Mouse (Mus musculus) heart, adult 11 months (tissue): ENCODE results near the gene Gm45837.

ENCODE experiments used
- DNase-seq: peaks from one replicate; pipeline ENCODE4 v3.0.0; 2022

The Gm45837 gene

GRCm38 (mm10) chr7:101471423-101471822 is 60.7 kb downstream of the Gm45837 start:
- no peak for DNase-seq

- DNase-seq: peak; percentile 91
These were observed 61.3 kb downstream of the Gm45837 start for GRCm38 (mm10) chr7:101471968-101472480.

- DNase-seq: peak; percentile 97
These were observed 62.2 kb downstream of the Gm45837 start for GRCm38 (mm10) chr7:101472598-101473558.

GRCm38 (mm10) chr7:101474399-101474811 is 63.7 kb downstream of the Gm45837 start:
- peak; percentile 92 for DNase-seq

GRCm38 (mm10) chr7:101476028-101476427 is 65.3 kb downstream of the Gm45837 start:
- no peak for DNase-seq

- DNase-seq: no peak
These were observed 65.8 kb downstream of the Gm45837 start for GRCm38 (mm10) chr7:101476493-101476892.

- DNase-seq: no peak
These were observed 66.5 kb downstream of the Gm45837 start for GRCm38 (mm10) chr7:101477200-101477599.

GRCm38 (mm10) chr7:101478099-101478498 is 67.4 kb downstream of the Gm45837 start:
- DNase-seq: peak; percentile 92

- no peak for DNase-seq
These were observed 69.2 kb downstream of the Gm45837 start for GRCm38 (mm10) chr7:101479841-101480240.

- DNase-seq: peak; percentile 90
These were observed 70.0 kb downstream of the Gm45837 start for GRCm38 (mm10) chr7:101480671-101481070.

- no peak for DNase-seq
These were observed 71.3 kb downstream of the Gm45837 start for GRCm38 (mm10) chr7:101481872-101482498.

- DNase-seq: peak; percentile 87
These were observed 71.9 kb downstream of the Gm45837 start for GRCm38 (mm10) chr7:101482499-101483081.

- no peak for DNase-seq
These were observed 72.9 kb downstream of the Gm45837 start for GRCm38 (mm10) chr7:101483498-101484115.

- no peak for DNase-seq
These were observed 76.4 kb downstream of the Gm45837 start for GRCm38 (mm10) chr7:101487102-101487501.

- peak; percentile 96 for DNase-seq
These were observed 80.3 kb downstream of the Gm45837 start for GRCm38 (mm10) chr7:101490952-101491351.

- no peak for DNase-seq
These were observed 87.7 kb downstream of the Gm45837 start for GRCm38 (mm10) chr7:101498385-101498784.

- DNase-seq: peak; percentile 92
These were observed 88.6 kb downstream of the Gm45837 start for GRCm38 (mm10) chr7:101499251-101499650.

GRCm38 (mm10) chr7:101499701-101500100 is 89.0 kb downstream of the Gm45837 start:
- no peak for DNase-seq

GRCm38 (mm10) chr7:101501236-101501635 is 90.5 kb downstream of the Gm45837 start:
- DNase-seq: no peak

- no peak for DNase-seq
These were observed 91.0 kb downstream of the Gm45837 start for GRCm38 (mm10) chr7:101501675-101502074.

GRCm38 (mm10) chr7:101503351-101503750 is 92.7 kb downstream of the Gm45837 start:
- DNase-seq: peak; percentile 96

- no peak for DNase-seq
These were observed 93.1 kb downstream of the Gm45837 start for GRCm38 (mm10) chr7:101503803-101504202.

- DNase-seq: peak; percentile 95
These were observed 93.8 kb downstream of the Gm45837 start for GRCm38 (mm10) chr7:101504507-101504906.
